Mouse (Mus musculus): Measurements from ENCODE around the gene Adam20. TPM values are rescaled to one million over a fixed set of nuclear protein-coding genes. Genes with fewer than 3 reads are reported as not detected.
"Not testable (repeated sequence)": the region's sequence is repeated elsewhere in the genome, so short reads cannot be mapped to it uniquely, and the experiment has no call there.

The Adam20 gene
- not detected in 2 replicates for polyA plus RNA-seq (2015; fragmentation: Nextera tagmentation; extraction: Ambion mirVana)

DNA sequence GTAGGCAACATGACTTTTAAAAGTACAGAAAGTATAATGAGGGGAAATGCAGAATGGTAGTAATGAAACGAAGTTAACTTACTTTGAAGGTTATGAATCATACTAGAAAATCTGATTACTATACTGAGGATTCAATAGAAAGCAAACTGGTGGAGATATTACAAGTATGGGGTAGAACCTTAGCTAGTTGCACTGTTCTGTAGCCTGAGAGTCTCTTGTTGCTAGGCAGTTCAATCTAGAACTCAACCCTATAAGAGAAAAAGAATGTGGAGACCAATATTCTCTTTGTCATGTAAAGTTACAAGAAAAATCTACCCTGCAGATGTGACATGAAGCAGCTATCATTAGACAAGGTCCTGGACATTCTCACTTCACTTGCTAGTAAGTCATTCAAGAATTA, at the start of gene Adam20:
Adam20 (plus strand) TSS at position 301 of the 400 bp plus-strand sequence.
- not testable (repeated sequence) for H3K4me1 ChIP-seq (replicated peaks); H3K36me3 ChIP-seq; H3K27me3 ChIP-seq; H3K4me3 ChIP-seq (replicated peaks); H3K4me2 ChIP-seq; ATAC-seq (ENCODE audit: low read depth); DNase-seq; H3K9me3 ChIP-seq (replicated peaks); H3K9ac ChIP-seq; H3K27ac ChIP-seq
- WGBS (ENCODE audit: insufficient replicate concordance): 38% methylated on average over 1 of the region's 1 CpGs

DNA sequence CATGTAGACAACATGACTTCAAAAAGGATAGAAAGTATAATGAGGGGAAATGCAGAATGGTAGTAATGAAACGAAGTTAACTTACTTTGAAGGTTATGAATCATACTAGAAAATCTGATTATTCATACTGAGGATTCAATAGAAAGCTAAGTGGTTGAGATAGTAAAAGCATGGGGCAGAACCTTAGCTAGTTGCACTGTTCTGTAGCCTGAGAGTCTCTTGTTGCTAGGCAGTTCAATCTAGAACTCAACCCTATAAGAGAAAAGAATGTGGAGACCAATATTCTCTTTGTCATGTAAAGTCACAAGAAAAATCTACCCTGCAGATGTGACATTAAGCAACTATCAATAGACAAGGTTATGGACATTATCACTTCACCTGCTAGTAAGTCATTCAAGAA, 41.2 kb upstream of the Adam20 start, which contains the start of gene Adam25:
Adam25 (plus strand) TSS at position 301 of the 400 bp plus-strand sequence.
- H3K4me3 ChIP-seq (replicated peaks); DNase-seq; H3K27me3 ChIP-seq; H3K27ac ChIP-seq; H3K9me3 ChIP-seq (replicated peaks); ATAC-seq (ENCODE audit: low read depth); H3K36me3 ChIP-seq; H3K9ac ChIP-seq; H3K4me1 ChIP-seq (replicated peaks); H3K4me2 ChIP-seq: not testable (repeated sequence)
- 28% methylated on average over 1 of the region's 1 CpGs for WGBS (ENCODE audit: insufficient replicate concordance)

DNA sequence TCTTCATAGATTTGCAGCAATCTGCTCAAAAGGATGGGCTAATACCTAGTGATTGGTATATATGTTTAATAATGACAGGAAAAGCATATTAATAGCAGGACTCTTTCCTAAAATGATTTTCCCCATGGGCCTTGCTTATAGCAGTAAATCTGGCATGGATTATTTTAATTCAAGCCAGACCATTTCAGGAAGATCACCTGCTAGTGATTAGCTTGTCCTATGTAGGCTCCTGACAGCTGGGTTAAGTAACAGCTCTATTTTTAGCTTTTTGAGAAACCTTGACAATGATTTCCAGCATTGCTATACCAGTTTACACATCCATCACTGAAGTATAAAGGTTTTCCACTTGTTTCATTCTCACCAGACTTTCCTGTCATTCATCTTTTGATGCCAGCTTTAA, 9.8 kb upstream of the Adam20 start:
- Histone ChIP-seq H3K4me3 (replicated peaks) (no peak overlapping the region), H3K9ac (no peak overlapping the region), H3K27ac (no peak overlapping the region), H3K36me3 (no peaks in the 10 kb centered on the region), H3K4me1 (replicated peaks) (no peaks in the 10 kb centered on the region), H3K27me3 (no peaks in the 10 kb centered on the region), H3K4me2 (no peak overlapping the region), H3K9me3 (replicated peaks) (no peaks in the 10 kb centered on the region)
- no peak for ATAC-seq (ENCODE audit: low read depth)
- DNase-seq: no peak

DNA sequence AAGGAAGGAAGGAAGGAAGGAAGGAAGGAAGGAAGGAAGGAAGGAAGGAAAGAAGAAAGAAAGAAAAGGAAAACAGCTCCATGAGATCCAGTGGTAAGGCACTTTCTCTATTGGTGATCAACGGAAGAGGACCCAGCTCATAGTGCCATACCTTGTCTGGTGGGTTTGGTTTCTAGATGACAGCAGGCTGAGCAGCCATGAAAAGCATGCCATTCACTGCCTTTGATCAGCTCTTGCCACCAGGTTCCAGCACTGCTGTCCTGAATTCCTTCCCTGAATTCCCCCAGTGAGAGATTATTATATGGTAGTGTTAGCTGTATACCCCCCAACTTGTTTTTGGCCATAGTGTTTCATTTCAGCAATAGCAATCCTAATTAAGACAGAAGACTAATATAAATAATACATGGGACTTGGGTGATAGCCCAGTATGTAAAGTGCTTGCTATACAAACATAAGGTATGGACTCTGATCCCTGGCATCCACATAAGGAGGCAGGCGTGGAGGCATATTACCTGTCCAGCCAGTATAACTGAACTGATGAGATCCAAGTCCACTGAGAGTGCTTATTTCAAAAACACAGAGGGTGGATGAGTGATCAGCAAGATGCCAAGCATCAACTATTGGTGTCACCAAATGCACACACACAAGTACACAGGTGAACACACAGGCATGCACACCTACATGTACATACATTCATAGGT, 10.5 kb downstream of the Adam20 start:
- Histone ChIP-seq H3K27ac (no peak overlapping the region), H3K4me3 (replicated peaks) (no peak overlapping the region), H3K36me3 (no peaks in the 10 kb centered on the region), H3K9me3 (replicated peaks) (no peaks in the 10 kb centered on the region), H3K4me2 (no peak overlapping the region), H3K4me1 (replicated peaks) (no peaks in the 10 kb centered on the region), H3K9ac (no peak overlapping the region), H3K27me3 (no peaks in the 10 kb centered on the region)
- ATAC-seq (ENCODE audit: low read depth) (no peak), DNase-seq (no peak)
- 59% methylated on average over 2 of the region's 2 CpGs for WGBS (ENCODE audit: insufficient replicate concordance)

Other genes with a start within 250 kb of the Adam20 start
- not detected in 2 replicates for gene Adam24, start 118.2 kb upstream of the Adam20 start, polyA plus RNA-seq (2015; fragmentation: Nextera tagmentation; extraction: Ambion mirVana)
- not detected in 2 replicates for gene Adam25, start 41.1 kb upstream of the Adam20 start, polyA plus RNA-seq (2015; fragmentation: Nextera tagmentation; extraction: Ambion mirVana)
- gene Adam39, start 29.7 kb downstream of the Adam20 start, polyA plus RNA-seq (2015; fragmentation: Nextera tagmentation; extraction: Ambion mirVana): not detected in 2 replicates